Mouse (Mus musculus) megakaryocyte, embryonic 14.5 days (primary cell): ENCODE results near the gene 1700029F12Rik. TPM values are rescaled to one million over a fixed set of nuclear protein-coding genes. Genes with fewer than 3 reads are reported as not detected.
"Not testable (repeated sequence)": the region's sequence is repeated elsewhere in the genome, so short reads cannot be mapped to it uniquely, and the experiment has no call there.

ENCODE experiments used
- H3K27me3 ChIP-seq: replicated peaks from 2 replicates; pipeline ENCODE3; 2012; ENCODE audit warnings: inconsistent platforms
- H3K36me3 ChIP-seq: replicated peaks from 2 replicates; pipeline ENCODE3; 2012; ENCODE audit warnings: low read length, inconsistent platforms, mixed read lengths
- H3K4me1 ChIP-seq: 2 replicates; pipeline ENCODE4 v1.6.1; 2012; ENCODE audit warnings: inconsistent platforms
- H3K4me3 ChIP-seq: replicated peaks from 2 replicates; pipeline ENCODE3; 2012; ENCODE audit warnings: moderate library complexity, mild to moderate bottlenecking, inconsistent platforms
- H3K9me3 ChIP-seq: 2 replicates; pipeline ENCODE4 v1.6.1; 2012; ENCODE audit warnings: inconsistent platforms
- FLI1 ChIP-seq: IDR thresholded peaks from 2 replicates; pipeline ENCODE4 v1.6.1; 2012; ENCODE audit warnings: low read length, inconsistent platforms, mixed read lengths
- GATA1 ChIP-seq: IDR thresholded peaks from 3 replicates; pipeline ENCODE4 v1.6.1; 2012; ENCODE audit warnings: mixed read lengths, low read length, inconsistent platforms, borderline replicate concordance
- polyA plus RNA-seq: library from polyadenylated mRNA; stranded (reverse); fragments of >175 nt; gene quantifications from 2 replicates; pipeline ENCODE4 v1.2.3, GENCODE M21; 2012; ENCODE audit warnings: low replicate concordance; ENCODE audit not compliant: insufficient read depth

1700029F12Rik gene
- polyA plus RNA-seq, 1 experiment, result not detected

DNA sequence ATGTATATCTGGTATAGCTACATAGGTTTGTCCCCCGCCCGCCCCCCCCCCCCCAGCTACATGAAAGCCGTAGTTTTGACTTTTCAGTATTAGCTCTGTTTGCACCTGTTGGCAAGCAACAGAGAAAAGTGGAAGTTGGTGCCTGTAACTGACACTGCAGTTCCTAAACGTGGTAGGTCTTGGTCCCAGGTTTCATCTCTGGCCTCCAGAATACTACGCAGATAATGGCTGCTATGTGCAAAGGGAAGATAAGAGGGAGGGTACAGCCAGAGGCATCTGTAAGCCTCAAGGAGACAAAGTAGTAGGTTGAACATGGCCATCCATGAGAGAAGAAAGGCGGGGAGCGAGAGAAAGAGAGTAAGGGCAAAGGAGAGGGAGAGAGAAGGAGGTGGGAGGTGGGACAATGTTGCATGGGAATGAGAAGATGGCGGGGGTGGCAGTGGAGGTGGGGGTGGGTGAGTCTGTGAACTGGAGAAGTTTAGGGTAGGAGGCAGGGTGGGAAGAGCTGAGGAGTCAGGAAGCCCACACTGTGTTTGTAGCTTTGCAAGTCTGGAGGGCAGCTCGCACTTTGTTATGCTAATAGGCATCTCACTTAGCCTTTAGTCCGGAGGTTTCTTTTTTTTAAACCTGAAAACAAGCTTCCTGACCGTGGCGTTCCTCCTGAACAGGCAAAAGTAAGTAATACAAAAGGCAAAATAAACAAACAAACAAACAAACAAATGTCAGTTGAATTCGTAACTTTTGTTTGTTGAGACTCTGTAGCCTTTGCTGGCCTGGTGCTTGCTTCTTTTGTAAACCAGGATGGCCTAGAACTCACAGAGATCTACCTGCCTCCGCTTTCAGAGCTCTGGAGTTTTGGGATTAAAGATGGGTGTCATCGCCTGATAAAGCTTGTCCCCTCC is 32.7 kb upstream of the 1700029F12Rik start, which contains the start of gene Fam169a:
TSS of gene Fam169a (plus strand) at position 638 of the 902 bp plus-strand sequence.
- Histone ChIP-seq H3K36me3 (peaks cover 9% of the 10 kb centered on the region), H3K27me3 (peaks cover 26% of the 10 kb centered on the region), H3K9me3 (peaks cover 14% of the 10 kb centered on the region), H3K4me3 (no peak within 1 kb of the TSS), H3K4me1 (peaks cover 55% of the 10 kb centered on the region)
- TF ChIP-seq GATA1 (no peak), FLI1 (no peak)

DNA sequence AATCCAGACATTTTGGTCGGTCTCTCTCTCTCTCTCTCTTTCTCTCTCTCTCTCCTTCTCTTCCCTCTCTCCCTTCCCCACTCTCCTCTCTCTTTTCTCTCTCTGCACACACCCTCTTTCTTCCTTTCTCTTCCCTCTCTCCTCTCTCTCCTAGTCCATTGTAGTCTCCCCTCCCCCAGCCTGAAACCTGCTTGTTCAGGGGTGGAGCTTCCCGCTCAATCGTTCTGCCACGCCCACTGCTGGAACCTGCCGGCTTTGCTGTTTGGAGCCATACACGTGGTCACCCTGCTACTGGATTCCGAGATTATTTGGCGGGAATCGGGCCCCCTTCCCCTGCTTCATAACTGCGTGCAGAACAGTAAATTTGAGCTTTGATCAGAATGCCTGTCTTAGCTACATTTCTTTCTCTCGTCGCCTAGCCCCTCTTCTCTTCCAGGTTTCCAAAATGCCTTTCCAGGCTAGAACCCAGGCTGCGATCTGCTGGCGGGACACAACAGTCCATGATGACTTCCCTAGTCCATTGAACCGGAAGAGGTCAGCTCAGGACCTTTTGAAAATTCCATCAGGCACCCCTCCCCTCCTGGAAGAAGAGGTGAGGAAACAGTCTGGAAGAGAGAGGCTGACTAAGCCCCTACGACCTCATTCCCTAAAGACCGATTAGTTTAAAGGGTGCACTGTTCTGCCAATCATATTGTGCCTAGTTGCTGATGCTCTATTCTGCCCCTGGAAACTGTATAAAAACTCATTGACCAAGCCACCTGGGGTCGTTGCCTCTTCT is 30.9 kb upstream of the 1700029F12Rik start:
- peaks cover 14% of the 10 kb centered on the region for H3K27me3 ChIP-seq
- H3K36me3 ChIP-seq, H3K4me3 ChIP-seq: not testable (repeated sequence)
- H3K9me3 ChIP-seq, result peaks cover 20% of the 10 kb centered on the region
- peaks cover 55% of the 10 kb centered on the region for H3K4me1 ChIP-seq

DNA sequence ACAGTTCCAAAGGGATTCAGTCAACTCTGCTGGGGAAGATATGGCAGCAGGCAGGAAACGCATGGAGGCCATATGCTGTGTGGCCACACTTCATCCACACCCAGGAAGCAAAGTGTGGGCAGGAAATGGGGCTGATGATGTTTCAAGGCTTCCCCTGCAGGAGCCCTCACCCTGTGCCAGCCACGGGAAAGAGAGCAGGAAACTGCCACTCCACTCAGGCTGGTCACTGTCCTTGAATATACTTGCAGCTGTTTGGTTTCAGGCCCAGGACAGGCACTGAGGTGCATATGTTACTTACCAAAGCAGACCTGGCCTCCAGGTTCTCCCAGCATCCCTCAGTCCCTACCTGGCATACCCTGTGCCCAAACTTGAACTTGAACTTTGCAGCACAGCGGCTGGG is 30.3 kb upstream of the 1700029F12Rik start:
- Histone ChIP-seq H3K9me3 (peaks cover 20% of the 10 kb centered on the region), H3K27me3 (peaks cover 10% of the 10 kb centered on the region), H3K4me3 (peak overlapping the region; percentile 75), H3K36me3 (peaks cover 9% of the 10 kb centered on the region), H3K4me1 (peaks cover 60% of the 10 kb centered on the region)
- 0 out of 2 replicates have a peak, but pooled peaks have one; percentile 43 for TF ChIP-seq FLI1
- no peak for TF ChIP-seq GATA1

DNA sequence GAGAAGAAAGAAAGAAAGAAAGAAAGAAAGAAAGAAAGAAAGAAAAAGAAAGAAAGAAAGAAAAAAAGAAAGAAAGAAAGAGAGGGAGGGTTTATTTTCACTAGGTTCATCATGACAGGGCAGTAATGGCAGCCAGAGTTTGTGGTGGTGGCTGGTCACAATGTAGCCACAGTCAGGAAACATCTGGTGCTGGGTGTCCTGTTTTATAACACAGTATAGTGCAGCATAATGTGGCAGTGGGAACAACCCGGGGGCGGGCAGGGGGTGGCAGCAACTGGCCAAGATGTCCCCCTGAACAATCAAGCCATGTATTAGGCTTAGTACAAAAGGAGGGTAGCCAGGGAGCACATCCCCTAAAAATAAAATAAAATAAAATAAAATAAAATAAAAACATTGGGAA is 29.3 kb upstream of the 1700029F12Rik start:
- peaks cover 20% of the 10 kb centered on the region for H3K9me3 ChIP-seq
- H3K4me3 ChIP-seq, result peak overlapping the region; percentile 65
- peaks cover 9% of the 10 kb centered on the region for H3K36me3 ChIP-seq
- peaks cover 5% of the 10 kb centered on the region for H3K27me3 ChIP-seq
- H3K4me1 ChIP-seq, result peaks cover 60% of the 10 kb centered on the region
- TF ChIP-seq GATA1, result no peak
- TF ChIP-seq FLI1, result no peak

DNA sequence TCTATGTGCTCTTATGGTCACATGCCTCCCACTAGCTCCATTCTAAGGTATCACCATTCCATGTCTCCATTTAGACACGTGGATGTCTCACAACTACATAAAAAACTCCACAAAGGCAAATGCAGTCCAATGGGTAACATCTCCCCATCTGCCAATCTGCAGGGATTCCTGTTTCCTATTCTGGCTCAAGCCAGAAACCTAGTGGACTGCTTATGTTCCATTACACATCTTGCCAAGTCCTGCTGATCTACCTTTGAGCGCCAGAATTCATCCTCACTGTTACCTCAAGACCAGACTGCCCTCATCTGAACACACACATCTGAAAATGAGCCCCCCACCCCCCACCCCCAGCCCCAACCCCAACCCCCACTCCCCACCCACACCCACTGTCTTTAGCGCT is 28.0 kb upstream of the 1700029F12Rik start:
- H3K27me3 ChIP-seq, result peaks cover 1% of the 10 kb centered on the region
- no peak overlapping the region for H3K4me3 ChIP-seq
- TF ChIP-seq GATA1 (no peak), FLI1 (no peak)
- H3K36me3 ChIP-seq, result peaks cover 9% of the 10 kb centered on the region
- H3K9me3 ChIP-seq, result peaks cover 20% of the 10 kb centered on the region
- peaks cover 65% of the 10 kb centered on the region for H3K4me1 ChIP-seq

DNA sequence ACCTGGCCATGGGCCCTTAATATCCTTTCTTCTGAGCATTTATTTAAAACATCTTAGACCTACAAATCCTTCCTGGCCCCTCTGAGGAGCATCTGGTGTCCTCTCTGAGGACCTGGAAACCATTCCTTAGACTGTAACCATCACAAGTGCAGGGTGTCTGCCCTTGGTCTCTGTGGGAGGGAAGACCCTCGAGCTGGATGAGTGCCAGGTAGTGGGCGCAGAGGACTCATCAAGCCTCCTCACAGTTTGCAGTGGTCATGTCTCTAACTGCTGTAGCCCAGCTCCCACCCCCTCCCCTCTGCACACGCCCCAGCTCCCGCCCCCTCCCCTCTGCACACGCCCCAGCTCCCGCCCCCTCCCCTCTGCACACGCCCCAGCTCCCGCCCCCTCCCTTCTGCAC is 26.2 kb upstream of the 1700029F12Rik start:
- peaks cover 2% of the 10 kb centered on the region for H3K27me3 ChIP-seq
- H3K36me3 ChIP-seq, result peaks cover 9% of the 10 kb centered on the region
- no peak overlapping the region for H3K4me3 ChIP-seq
- peaks cover 67% of the 10 kb centered on the region for H3K4me1 ChIP-seq
- no peak for TF ChIP-seq FLI1
- TF ChIP-seq GATA1, result no peak
- H3K9me3 ChIP-seq, result peaks cover 20% of the 10 kb centered on the region

DNA sequence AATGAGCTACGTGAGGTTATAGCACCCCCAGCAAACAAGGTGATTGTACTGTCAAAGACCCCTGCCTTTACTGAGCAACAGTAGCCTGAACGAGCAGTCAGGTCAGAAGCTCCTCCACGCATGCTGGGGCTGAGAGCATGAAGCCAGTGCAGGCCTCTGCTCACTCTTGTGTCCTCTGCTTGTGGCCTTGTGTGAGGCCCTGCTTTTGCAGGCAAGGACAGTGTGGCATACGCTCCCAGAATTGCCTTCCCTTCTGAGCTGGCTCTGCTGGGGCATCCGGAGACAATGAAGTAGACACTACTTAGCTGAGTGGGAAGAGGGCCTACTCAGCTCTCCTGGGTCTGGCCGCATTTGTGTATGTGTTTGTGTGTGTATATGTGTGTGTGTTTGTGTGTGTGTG is 25.6 kb upstream of the 1700029F12Rik start:
- Histone ChIP-seq H3K27me3 (peaks cover 2% of the 10 kb centered on the region), H3K4me1 (peaks cover 61% of the 10 kb centered on the region), H3K9me3 (peaks cover 20% of the 10 kb centered on the region), H3K4me3 (no peak overlapping the region), H3K36me3 (peaks cover 9% of the 10 kb centered on the region)
- TF ChIP-seq FLI1 (no peak), GATA1 (no peak)

DNA sequence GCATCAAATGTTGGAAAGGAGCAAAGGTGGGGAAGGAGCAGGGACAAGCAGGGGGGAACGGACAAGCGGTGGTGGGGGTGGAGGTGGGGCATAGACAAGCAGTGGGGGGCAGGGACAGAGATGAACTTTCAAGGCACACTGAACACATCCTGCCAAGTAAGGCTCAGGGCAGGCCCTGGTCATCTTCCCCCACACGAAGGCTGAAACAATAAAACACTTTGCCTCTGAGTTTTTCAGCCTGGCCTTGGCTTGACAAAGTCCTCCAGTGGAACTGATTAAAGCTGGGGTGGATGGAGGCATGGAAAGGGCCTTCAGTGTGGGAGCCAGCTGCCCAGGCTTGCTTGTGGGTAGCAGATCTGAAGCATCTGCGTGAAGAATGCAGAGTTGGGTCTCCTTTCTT is 23.7 kb upstream of the 1700029F12Rik start:
- Histone ChIP-seq H3K4me3 (no peak overlapping the region), H3K4me1 (peaks cover 41% of the 10 kb centered on the region), H3K9me3 (peaks cover 10% of the 10 kb centered on the region; the same call in 1 of the 2 replicates), H3K27me3 (peaks cover 2% of the 10 kb centered on the region), H3K36me3 (peaks cover 1% of the 10 kb centered on the region)
- no peak for TF ChIP-seq FLI1

DNA sequence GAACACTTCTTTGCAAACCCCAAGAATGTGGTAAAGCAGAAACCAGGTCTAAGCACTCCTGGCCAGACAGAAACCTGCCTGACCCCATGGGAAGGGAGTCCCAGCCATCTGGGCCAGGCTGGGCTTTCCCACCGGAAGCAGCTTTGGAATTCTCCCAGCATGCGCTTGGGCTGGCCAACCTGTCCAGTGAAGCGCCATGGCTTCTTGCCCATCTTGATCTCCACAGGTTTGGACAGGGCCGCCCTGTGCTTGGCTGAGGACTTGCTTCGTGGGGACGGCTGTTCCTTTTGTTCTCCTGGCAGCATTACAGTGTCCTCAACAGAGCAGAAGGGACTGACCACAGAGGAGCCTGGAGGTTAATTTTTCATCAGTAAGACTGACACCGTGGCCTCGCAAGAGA is 19.7 kb upstream of the 1700029F12Rik start:
- H3K4me3 ChIP-seq, result no peak overlapping the region
- H3K27me3 ChIP-seq, result peaks cover 7% of the 10 kb centered on the region
- H3K4me1 ChIP-seq, result peaks cover 26% of the 10 kb centered on the region
- H3K36me3 ChIP-seq, result no peaks in the 10 kb centered on the region
- TF ChIP-seq GATA1 (no peak), FLI1 (no peak)
- no peaks in the 10 kb centered on the region for H3K9me3 ChIP-seq

DNA sequence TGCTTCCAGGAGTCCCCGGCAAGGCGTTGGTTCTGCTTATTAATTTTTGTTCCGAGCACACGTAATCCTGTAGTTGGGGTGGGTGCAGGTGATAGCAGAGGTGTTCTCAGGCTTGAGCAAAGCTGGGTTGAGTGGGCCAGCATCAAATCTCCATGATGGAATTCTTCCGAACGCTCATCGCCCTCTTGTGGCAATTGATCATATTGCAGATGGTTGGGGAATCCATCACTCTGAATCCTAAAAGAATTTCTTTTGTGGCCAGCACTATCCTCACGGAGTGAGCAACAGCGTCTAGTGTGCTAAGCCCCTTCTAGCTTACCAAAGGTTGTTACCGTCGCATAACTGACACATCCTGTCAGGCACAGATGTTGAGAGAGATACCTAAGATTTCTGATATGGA is 18.5 kb upstream of the 1700029F12Rik start:
- Histone ChIP-seq H3K36me3 (no peaks in the 10 kb centered on the region), H3K4me1 (peaks cover 21% of the 10 kb centered on the region), H3K4me3 (no peak overlapping the region), H3K27me3 (peaks cover 7% of the 10 kb centered on the region), H3K9me3 (no peaks in the 10 kb centered on the region)
- TF ChIP-seq GATA1 (no peak), FLI1 (no peak)
